Mouse (Mus musculus): ENCODE measurements around the gene Skint2.

The Skint2 gene

GRCm38 (mm10) chr4:112556894-112557293 lies at the start of gene Skint2:
Gene Skint2, plus strand, starts transcription at chr4:112557194.
- DNase-seq (ENCODE audit: low read depth, low spot score), result no peak
